Mouse (Mus musculus): ENCODE data around the gene Abcb11. TPM values are rescaled to one million over a fixed set of nuclear protein-coding genes. Genes with fewer than 3 reads are reported as not detected.

The Abcb11 gene
- polyA plus RNA-seq, 1 experiment from 2014 or later, result 0.11 TPM

- H3K9ac ChIP-seq, result no peak overlapping the region
- H3K4me3 ChIP-seq, result no peak overlapping the region
- no peak overlapping the region for H3K27ac ChIP-seq (replicated peaks)
- H3K4me1 ChIP-seq, result no peaks in the 10 kb centered on the region
- H3K4me2 ChIP-seq, result no peak overlapping the region
- no peaks in the 10 kb centered on the region for H3K36me3 ChIP-seq
- H3K9me3 ChIP-seq, result no peaks in the 10 kb centered on the region
- ATAC-seq (ENCODE audit: extremely low read depth, insufficient number of reproducible peaks, low FRiP score, low TSS enrichment), result no peak
- 61% methylated on average over 16 of the region's 16 CpGs for WGBS
- H3K27me3 ChIP-seq (replicated peaks), result no peaks in the 10 kb centered on the region
Measured at GRCm38 (mm10) chr2:69248221-69248755, 94.1 kb downstream of the Abcb11 start.

GRCm38 (mm10) chr2:69247081-69247480 lies 95.3 kb downstream of the Abcb11 start:
- no peak overlapping the region for H3K4me3 ChIP-seq
- no peaks in the 10 kb centered on the region for H3K27me3 ChIP-seq (replicated peaks)
- H3K9me3 ChIP-seq, result no peaks in the 10 kb centered on the region
- no peaks in the 10 kb centered on the region for H3K4me1 ChIP-seq
- ATAC-seq (ENCODE audit: extremely low read depth, insufficient number of reproducible peaks, low FRiP score, low TSS enrichment), result no peak
- no peak overlapping the region for H3K9ac ChIP-seq
- H3K36me3 ChIP-seq, result no peaks in the 10 kb centered on the region
- WGBS, result 90% methylated on average over 1 of the region's 1 CpGs
- H3K27ac ChIP-seq (replicated peaks), result no peak overlapping the region
- H3K4me2 ChIP-seq, result no peak overlapping the region

GRCm38 (mm10) chr2:69244924-69245323 lies 97.5 kb downstream of the Abcb11 start:
- WGBS, result 31% methylated on average over 2 of the region's 2 CpGs
- no peak for ATAC-seq (ENCODE audit: extremely low read depth, insufficient number of reproducible peaks, low FRiP score, low TSS enrichment)
- Histone ChIP-seq H3K4me1 (no peaks in the 10 kb centered on the region), H3K9ac (no peak overlapping the region), H3K9me3 (no peaks in the 10 kb centered on the region), H3K4me3 (no peak overlapping the region), H3K27ac (replicated peaks) (no peak overlapping the region), H3K4me2 (no peak overlapping the region), H3K36me3 (no peaks in the 10 kb centered on the region), H3K27me3 (replicated peaks) (no peaks in the 10 kb centered on the region)

- Histone ChIP-seq H3K4me3 (no peak overlapping the region), H3K4me2 (no peak overlapping the region), H3K9me3 (no peaks in the 10 kb centered on the region), H3K36me3 (no peaks in the 10 kb centered on the region), H3K4me1 (no peaks in the 10 kb centered on the region), H3K27ac (replicated peaks) (no peak overlapping the region), H3K9ac (no peak overlapping the region), H3K27me3 (replicated peaks) (no peaks in the 10 kb centered on the region)
- ATAC-seq (ENCODE audit: extremely low read depth, insufficient number of reproducible peaks, low FRiP score, low TSS enrichment), result no peak
- WGBS, result 80% methylated on average over 9 of the region's 9 CpGs
Measured at GRCm38 (mm10) chr2:69239315-69239714, 103.1 kb downstream of the Abcb11 start.

GRCm38 (mm10) chr2:69234976-69235678 lies 107.3 kb downstream of the Abcb11 start:
- WGBS, result 73% methylated on average over 5 of the region's 5 CpGs
- H3K27me3 ChIP-seq (replicated peaks), result no peaks in the 10 kb centered on the region
- no peak for ATAC-seq (ENCODE audit: extremely low read depth, insufficient number of reproducible peaks, low FRiP score, low TSS enrichment)

GRCm38 (mm10) chr2:69232101-69232500 lies 110.3 kb downstream of the Abcb11 start:
- no peaks in the 10 kb centered on the region for H3K27me3 ChIP-seq (replicated peaks)
- H3K9me3 ChIP-seq, result no peaks in the 10 kb centered on the region
- no peaks in the 10 kb centered on the region for H3K4me1 ChIP-seq
- no peak overlapping the region for H3K4me3 ChIP-seq
- ATAC-seq (ENCODE audit: extremely low read depth, insufficient number of reproducible peaks, low FRiP score, low TSS enrichment), result no peak
- H3K27ac ChIP-seq (replicated peaks), result no peak overlapping the region
- no peaks in the 10 kb centered on the region for H3K36me3 ChIP-seq
- H3K9ac ChIP-seq, result no peak overlapping the region
- no peak overlapping the region for H3K4me2 ChIP-seq

More at GRCm38 (mm10) chr2:69234976-69235678, 107.3 kb downstream of the Abcb11 start:
- Histone ChIP-seq H3K27ac (replicated peaks) (no peak overlapping the region), H3K36me3 (no peaks in the 10 kb centered on the region), H3K9ac (no peak overlapping the region), H3K4me3 (no peak overlapping the region), H3K9me3 (no peaks in the 10 kb centered on the region), H3K4me1 (no peaks in the 10 kb centered on the region), H3K4me2 (no peak overlapping the region)

- no peak overlapping the region for H3K9ac ChIP-seq
Measured at GRCm38 (mm10) chr2:69230137-69230536, 112.3 kb downstream of the Abcb11 start.

GRCm38 (mm10) chr2:69228635-69229034 lies 113.8 kb downstream of the Abcb11 start:
- no peak overlapping the region for H3K4me2 ChIP-seq
- H3K27ac ChIP-seq (replicated peaks), result no peak overlapping the region
- no peak for ATAC-seq (ENCODE audit: extremely low read depth, insufficient number of reproducible peaks, low FRiP score, low TSS enrichment)
- H3K4me3 ChIP-seq, result no peak overlapping the region
- WGBS, result 67% methylated on average over 6 of the region's 6 CpGs
- no peaks in the 10 kb centered on the region for H3K27me3 ChIP-seq (replicated peaks)
- no peak overlapping the region for H3K9ac ChIP-seq
- H3K36me3 ChIP-seq, result no peaks in the 10 kb centered on the region
- no peaks in the 10 kb centered on the region for H3K9me3 ChIP-seq
- no peaks in the 10 kb centered on the region for H3K4me1 ChIP-seq

More at GRCm38 (mm10) chr2:69230137-69230536, 112.3 kb downstream of the Abcb11 start:
- no peak overlapping the region for H3K4me3 ChIP-seq
- H3K27ac ChIP-seq (replicated peaks), result no peak overlapping the region
- no peaks in the 10 kb centered on the region for H3K27me3 ChIP-seq (replicated peaks)
- no peaks in the 10 kb centered on the region for H3K36me3 ChIP-seq
- WGBS, result 67% methylated on average over 2 of the region's 2 CpGs
- no peaks in the 10 kb centered on the region for H3K4me1 ChIP-seq
- no peaks in the 10 kb centered on the region for H3K9me3 ChIP-seq
- no peak for ATAC-seq (ENCODE audit: extremely low read depth, insufficient number of reproducible peaks, low FRiP score, low TSS enrichment)
- H3K4me2 ChIP-seq, result no peak overlapping the region

- no peaks in the 10 kb centered on the region for H3K36me3 ChIP-seq
- no peak overlapping the region for H3K27ac ChIP-seq (replicated peaks)
- H3K4me1 ChIP-seq, result 0 out of 2 replicates have a peak, but pooled peaks cover 2% of the 10 kb centered on the region
- no peak overlapping the region for H3K4me3 ChIP-seq
- ATAC-seq (ENCODE audit: extremely low read depth, insufficient number of reproducible peaks, low FRiP score, low TSS enrichment), result no peak
- H3K4me2 ChIP-seq, result no peak overlapping the region
- no peaks in the 10 kb centered on the region for H3K27me3 ChIP-seq (replicated peaks)
- no peak overlapping the region for H3K9ac ChIP-seq
- H3K9me3 ChIP-seq, result no peaks in the 10 kb centered on the region
- 85% methylated on average over 9 of the region's 9 CpGs for WGBS
Measured at GRCm38 (mm10) chr2:69226876-69227275, 115.5 kb downstream of the Abcb11 start.

- Histone ChIP-seq H3K9me3 (no peaks in the 10 kb centered on the region), H3K9ac (no peak overlapping the region), H3K4me2 (no peak overlapping the region), H3K27ac (replicated peaks) (no peak overlapping the region), H3K4me3 (no peak overlapping the region), H3K4me1 (0 out of 2 replicates have a peak, but pooled peaks cover 4% of the 10 kb centered on the region), H3K27me3 (replicated peaks) (no peaks in the 10 kb centered on the region), H3K36me3 (no peaks in the 10 kb centered on the region)
- no peak for ATAC-seq (ENCODE audit: extremely low read depth, insufficient number of reproducible peaks, low FRiP score, low TSS enrichment)
- 47% methylated on average over 2 of the region's 2 CpGs for WGBS
Measured at GRCm38 (mm10) chr2:69224724-69225123, 117.7 kb downstream of the Abcb11 start.

GRCm38 (mm10) chr2:69222815-69223214 lies 119.6 kb downstream of the Abcb11 start:
- Histone ChIP-seq H3K36me3 (no peaks in the 10 kb centered on the region), H3K27ac (replicated peaks) (no peak overlapping the region), H3K4me1 (0 out of 2 replicates have a peak, but pooled peaks cover 4% of the 10 kb centered on the region), H3K27me3 (replicated peaks) (no peaks in the 10 kb centered on the region), H3K9me3 (no peaks in the 10 kb centered on the region), H3K4me2 (no peak overlapping the region), H3K4me3 (no peak overlapping the region), H3K9ac (no peak overlapping the region)
- WGBS, result 78% methylated on average over 10 of the region's 10 CpGs
- no peak for ATAC-seq (ENCODE audit: extremely low read depth, insufficient number of reproducible peaks, low FRiP score, low TSS enrichment)
